Mouse (Mus musculus): ENCODE results near the gene Gm5089. TPM values are rescaled to one million over a fixed set of nuclear protein-coding genes. Genes with fewer than 3 reads are reported as not detected.

Gene Gm5089
- polyA plus RNA-seq, 1 experiment from 2014 or later = 0.23 TPM

- Histone ChIP-seq H3K27ac (ENCODE audit: low read depth, low read length) (peak overlapping the region; percentile 29; the same call in 1 of the 2 replicates), H3K9me3 (ENCODE audit: control insufficient read depth, low read length) (no peaks in the 10 kb centered on the region), H3K4me2 (ENCODE audit: low read depth) (peak overlapping the region; percentile 40), H3K36me3 (ENCODE audit: control insufficient read depth, insufficient read depth, low read length) (no peaks in the 10 kb centered on the region), H3K4me1 (ENCODE audit: control insufficient read depth, insufficient read depth, low read length) (peaks cover 6% of the 10 kb centered on the region), H3K27me3 (ENCODE audit: control insufficient read depth, insufficient read depth, low read length) (peaks cover 62% of the 10 kb centered on the region), H3K4me3 (ENCODE audit: low read depth, low read length) (peak overlapping the region; percentile 13; the same call in 1 of the 2 replicates), H3K9ac (ENCODE audit: low read length) (no peak overlapping the region)
- ATAC-seq (ENCODE audit: insufficient read depth, low FRiP score, low TSS enrichment) (no peak), DNase-seq (ENCODE audit: low spot score) (peak; percentile 57)
- 2% methylated on average over 12 of the region's 12 CpGs for WGBS
Observed at GRCm38 (mm10) chr14:122485635-122486181, 34.8 kb upstream of the Gm5089 start.

DNA sequence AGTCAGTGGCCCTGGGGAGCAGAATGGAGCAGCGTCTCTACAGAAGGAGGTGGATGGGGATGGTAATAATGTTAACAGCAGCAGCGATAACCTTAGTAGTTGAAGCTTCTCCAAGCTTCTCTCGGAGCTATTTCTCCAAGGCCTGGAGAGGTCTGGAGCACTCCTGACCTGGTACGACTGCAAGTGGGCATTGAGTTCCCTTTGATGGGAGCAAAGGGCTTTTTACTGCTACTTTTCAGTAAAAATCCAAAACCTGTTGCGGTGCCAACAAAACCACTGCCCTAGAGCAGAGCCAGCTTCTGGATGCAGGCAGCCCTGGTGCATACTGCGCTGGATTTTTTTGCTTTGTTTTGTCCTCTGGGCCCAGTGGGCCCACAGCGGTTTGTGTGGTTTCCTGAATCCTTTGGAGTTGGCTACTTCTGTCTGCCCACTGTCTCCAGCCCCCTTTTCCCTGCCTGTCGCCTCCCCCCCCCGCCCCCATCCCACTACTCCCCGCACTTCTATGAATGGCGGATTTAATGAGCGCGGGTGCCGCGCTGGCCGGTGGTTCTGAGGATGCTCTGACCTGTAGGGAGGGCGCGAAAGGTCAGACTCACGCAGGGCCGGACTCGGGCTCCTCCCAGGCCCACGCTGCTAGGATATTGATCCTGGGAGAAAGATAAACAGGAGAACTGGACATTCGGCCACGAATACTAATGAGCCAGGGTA lies 34.1 kb upstream of the Gm5089 start:
- Histone ChIP-seq H3K4me1 (ENCODE audit: control insufficient read depth, insufficient read depth, low read length) (peaks cover 6% of the 10 kb centered on the region), H3K4me3 (ENCODE audit: low read depth, low read length) (peak overlapping the region; percentile 13; the same call in 1 of the 2 replicates), H3K4me2 (ENCODE audit: low read depth) (peak overlapping the region; percentile 40), H3K9ac (ENCODE audit: low read length) (peak overlapping the region; percentile 29), H3K27ac (ENCODE audit: low read depth, low read length) (0 out of 2 replicates have a peak overlapping the region, but pooled peaks have one; percentile 39), H3K9me3 (ENCODE audit: control insufficient read depth, low read length) (no peaks in the 10 kb centered on the region), H3K27me3 (ENCODE audit: control insufficient read depth, insufficient read depth, low read length) (peaks cover 63% of the 10 kb centered on the region), H3K36me3 (ENCODE audit: control insufficient read depth, insufficient read depth, low read length) (no peaks in the 10 kb centered on the region)
- WGBS = under 1% methylated on average over 24 of the region's 24 CpGs
- peak; percentile 49 for DNase-seq (ENCODE audit: low spot score)
- ATAC-seq (ENCODE audit: insufficient read depth, low FRiP score, low TSS enrichment) = no peak

- H3K9ac ChIP-seq (ENCODE audit: low read length) = no peak overlapping the region
- H3K36me3 ChIP-seq (ENCODE audit: control insufficient read depth, insufficient read depth, low read length) = no peaks in the 10 kb centered on the region
- H3K27ac ChIP-seq (ENCODE audit: low read depth, low read length) = no peak overlapping the region
- 4% methylated on average over 4 of the region's 4 CpGs for WGBS
- H3K4me3 ChIP-seq (ENCODE audit: low read depth, low read length) = no peak overlapping the region; the same call in 1 of the 2 replicates
- H3K9me3 ChIP-seq (ENCODE audit: control insufficient read depth, low read length) = no peaks in the 10 kb centered on the region
- H3K4me2 ChIP-seq (ENCODE audit: low read depth) = peak overlapping the region; percentile 40
- peaks cover 65% of the 10 kb centered on the region for H3K27me3 ChIP-seq (ENCODE audit: control insufficient read depth, insufficient read depth, low read length)
- peaks cover 6% of the 10 kb centered on the region for H3K4me1 ChIP-seq (ENCODE audit: control insufficient read depth, insufficient read depth, low read length)
- DNase-seq (ENCODE audit: low spot score) = no peak
- ATAC-seq (ENCODE audit: insufficient read depth, low FRiP score, low TSS enrichment) = no peak
Observed at GRCm38 (mm10) chr14:122484458-122484843, 33.5 kb upstream of the Gm5089 start.

DNA sequence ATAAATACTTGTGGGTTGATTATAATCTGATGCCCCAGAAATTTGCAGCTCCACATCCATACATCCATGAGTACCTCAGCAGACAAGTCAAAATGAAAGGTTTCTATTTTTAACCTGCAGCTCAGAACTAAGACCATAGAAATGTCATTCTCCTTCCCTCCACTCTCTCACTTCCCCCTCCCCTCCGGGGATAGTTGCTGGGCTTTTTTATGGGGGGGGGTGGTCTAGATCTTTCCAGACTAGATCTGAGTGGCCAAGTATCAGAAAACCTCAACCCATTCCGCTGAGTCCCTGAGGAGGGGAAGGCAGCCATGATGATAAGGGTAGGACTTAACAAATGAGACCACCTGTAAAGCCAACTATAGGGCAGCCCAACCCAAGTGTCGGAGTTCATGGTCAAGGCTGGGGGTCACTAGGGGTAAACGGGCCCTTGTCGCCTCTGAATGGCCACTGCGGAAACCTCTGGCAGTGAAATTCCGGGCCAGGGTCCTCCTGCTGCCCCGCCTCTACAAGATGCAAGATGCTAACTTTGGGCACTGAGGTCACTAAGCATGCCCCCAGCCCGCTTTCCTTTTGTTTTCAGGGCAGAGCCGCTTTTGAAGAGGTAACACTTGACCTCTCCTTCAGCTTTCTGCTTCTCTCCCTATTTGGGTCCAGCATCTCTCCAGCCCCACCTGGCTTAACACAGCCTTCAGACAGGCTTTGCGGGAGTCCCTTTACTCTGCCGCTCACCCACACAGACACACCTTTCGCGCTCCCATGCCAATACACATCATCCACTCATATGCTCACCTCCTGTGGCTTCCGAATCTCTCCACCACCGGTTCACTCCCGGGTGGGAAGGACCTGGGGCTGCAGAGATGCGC lies 32.9 kb upstream of the Gm5089 start:
- Histone ChIP-seq H3K4me2 (ENCODE audit: low read depth) (peak overlapping the region; percentile 51), H3K4me3 (ENCODE audit: low read depth, low read length) (no peak overlapping the region; the same call in 1 of the 2 replicates), H3K27ac (ENCODE audit: low read depth, low read length) (0 out of 2 replicates have a peak overlapping the region, but pooled peaks have one; percentile 14), H3K36me3 (ENCODE audit: control insufficient read depth, insufficient read depth, low read length) (no peaks in the 10 kb centered on the region), H3K27me3 (ENCODE audit: control insufficient read depth, insufficient read depth, low read length) (peaks cover 65% of the 10 kb centered on the region), H3K9me3 (ENCODE audit: control insufficient read depth, low read length) (no peaks in the 10 kb centered on the region), H3K4me1 (ENCODE audit: control insufficient read depth, insufficient read depth, low read length) (peaks cover 6% of the 10 kb centered on the region), H3K9ac (ENCODE audit: low read length) (no peak overlapping the region)
- 4% methylated on average over 18 of the region's 18 CpGs for WGBS
- ATAC-seq (ENCODE audit: insufficient read depth, low FRiP score, low TSS enrichment) (no peak), DNase-seq (ENCODE audit: low spot score) (peak; percentile 41)

DNA sequence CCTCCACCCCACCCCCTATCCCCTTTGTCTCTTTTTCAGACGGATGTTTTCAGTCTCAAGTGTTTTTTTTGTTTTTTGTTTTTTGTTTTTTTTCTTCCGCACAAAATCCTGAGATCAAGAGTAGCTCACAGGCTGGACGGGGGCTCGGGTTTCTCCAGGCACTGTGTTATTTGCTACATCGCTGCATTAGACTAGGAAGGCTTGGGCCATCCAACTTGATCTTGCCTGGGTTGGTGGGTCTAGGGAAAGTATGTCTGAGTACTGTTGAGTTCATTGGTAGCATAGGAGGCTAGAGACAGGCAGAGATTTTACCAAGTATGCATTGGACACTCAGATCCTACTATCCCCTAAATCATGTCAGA lies 32.1 kb upstream of the Gm5089 start:
- Histone ChIP-seq H3K9ac (ENCODE audit: low read length) (peak overlapping the region; percentile 71), H3K4me1 (ENCODE audit: control insufficient read depth, insufficient read depth, low read length) (peaks cover 6% of the 10 kb centered on the region), H3K4me3 (ENCODE audit: low read depth, low read length) (peak overlapping the region; percentile 33; the same call in 1 of the 2 replicates), H3K27ac (ENCODE audit: low read depth, low read length) (0 out of 2 replicates have a peak overlapping the region, but pooled peaks have one; percentile 34), H3K4me2 (ENCODE audit: low read depth) (peak overlapping the region; percentile 51), H3K36me3 (ENCODE audit: control insufficient read depth, insufficient read depth, low read length) (no peaks in the 10 kb centered on the region), H3K9me3 (ENCODE audit: control insufficient read depth, low read length) (no peaks in the 10 kb centered on the region), H3K27me3 (ENCODE audit: control insufficient read depth, insufficient read depth, low read length) (peaks cover 68% of the 10 kb centered on the region)
- peak; percentile 43 for DNase-seq (ENCODE audit: low spot score)
- WGBS = 3% methylated on average over 5 of the region's 5 CpGs
- no peak for ATAC-seq (ENCODE audit: insufficient read depth, low FRiP score, low TSS enrichment)

DNA sequence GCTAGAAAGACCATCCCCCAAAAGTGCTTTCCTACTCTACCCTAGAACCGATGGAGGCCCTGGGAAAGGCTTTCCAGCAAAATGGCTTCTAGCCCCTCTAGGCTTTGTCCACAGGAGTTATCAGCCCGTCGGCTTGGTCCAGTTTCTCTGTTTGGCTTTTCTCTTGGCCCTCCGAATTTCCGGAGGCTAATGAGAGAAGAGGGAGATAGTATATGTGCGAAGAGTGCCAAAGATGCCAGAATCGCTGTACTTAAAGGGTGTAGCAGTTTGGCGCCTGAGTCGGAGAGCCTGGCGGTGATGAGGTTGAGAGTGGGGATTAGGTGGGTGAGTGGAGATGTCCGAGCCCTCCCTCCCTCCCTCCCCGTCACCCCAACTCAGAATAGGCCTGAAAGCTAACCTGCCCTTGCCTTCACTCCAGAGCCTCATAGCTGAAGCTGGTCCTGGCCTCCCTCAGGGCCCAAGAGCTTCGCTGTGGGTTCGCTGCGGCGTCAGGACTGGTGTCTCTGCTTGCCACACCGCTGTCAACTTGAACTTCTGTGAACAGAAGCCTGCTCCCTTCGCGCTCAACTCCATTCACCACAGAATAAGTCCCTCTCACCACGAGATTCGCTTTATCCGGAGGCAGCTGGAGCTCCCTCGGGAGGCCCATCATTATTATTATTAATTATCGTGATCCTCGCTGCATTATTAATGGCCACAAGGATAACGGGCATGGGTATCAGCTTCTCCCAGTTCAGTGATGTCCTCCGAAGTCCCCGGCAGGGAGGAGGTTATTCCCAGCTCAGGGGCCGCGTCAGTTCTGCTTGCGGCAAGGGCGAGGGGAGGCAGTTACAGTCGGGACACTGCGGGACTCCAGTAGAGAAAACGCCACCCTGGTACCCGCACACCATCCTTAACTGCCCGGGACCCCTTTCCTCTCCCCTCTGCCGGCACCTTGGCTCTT lies 31.4 kb upstream of the Gm5089 start:
- no peaks in the 10 kb centered on the region for H3K9me3 ChIP-seq (ENCODE audit: control insufficient read depth, low read length)
- DNase-seq (ENCODE audit: low spot score) (peak; percentile 73), ATAC-seq (ENCODE audit: insufficient read depth, low FRiP score, low TSS enrichment) (peak; percentile 22)
- peak overlapping the region; percentile 51 for H3K4me2 ChIP-seq (ENCODE audit: low read depth)
- H3K4me3 ChIP-seq (ENCODE audit: low read depth, low read length) = peak overlapping the region; percentile 33
- H3K36me3 ChIP-seq (ENCODE audit: control insufficient read depth, insufficient read depth, low read length) = no peaks in the 10 kb centered on the region
- peaks cover 72% of the 10 kb centered on the region for H3K27me3 ChIP-seq (ENCODE audit: control insufficient read depth, insufficient read depth, low read length)
- 1% methylated on average over 38 of the region's 38 CpGs for WGBS
- H3K4me1 ChIP-seq (ENCODE audit: control insufficient read depth, insufficient read depth, low read length) = peaks cover 10% of the 10 kb centered on the region
- 0 out of 2 replicates have a peak overlapping the region, but pooled peaks have one; percentile 34 for H3K27ac ChIP-seq (ENCODE audit: low read depth, low read length)
- peak overlapping the region; percentile 71 for H3K9ac ChIP-seq (ENCODE audit: low read length)

DNA sequence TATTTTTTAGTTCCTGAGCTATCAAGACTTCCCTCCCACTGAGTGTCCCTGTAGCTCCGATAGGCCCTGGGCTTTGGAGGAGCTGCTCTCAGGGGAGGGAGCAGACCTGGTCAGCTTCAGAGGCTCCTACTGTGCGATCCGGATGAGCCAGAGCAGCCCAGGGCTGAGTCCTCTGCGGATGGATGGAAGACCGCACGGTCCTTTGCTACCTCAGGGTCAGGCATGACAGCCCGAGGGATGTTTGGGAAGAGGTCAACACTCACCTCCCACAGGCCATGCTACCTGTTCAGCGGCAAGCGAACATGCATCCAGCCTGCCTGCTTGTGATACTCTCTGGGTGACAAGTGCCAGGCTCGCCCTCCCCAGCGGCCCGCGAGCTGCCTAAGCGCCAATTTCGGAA lies 30.3 kb upstream of the Gm5089 start:
- WGBS = 5% methylated on average over 15 of the region's 15 CpGs
- peaks cover 12% of the 10 kb centered on the region for H3K4me1 ChIP-seq (ENCODE audit: control insufficient read depth, insufficient read depth, low read length)
- DNase-seq (ENCODE audit: low spot score) (peak; percentile 57), ATAC-seq (ENCODE audit: insufficient read depth, low FRiP score, low TSS enrichment) (no peak)
- peak overlapping the region; percentile 71 for H3K9ac ChIP-seq (ENCODE audit: low read length)
- H3K27ac ChIP-seq (ENCODE audit: low read depth, low read length) = peak overlapping the region; percentile 75
- peaks cover 68% of the 10 kb centered on the region for H3K27me3 ChIP-seq (ENCODE audit: control insufficient read depth, insufficient read depth, low read length)
- no peaks in the 10 kb centered on the region for H3K36me3 ChIP-seq (ENCODE audit: control insufficient read depth, insufficient read depth, low read length)
- H3K4me2 ChIP-seq (ENCODE audit: low read depth) = peak overlapping the region; percentile 51
- peak overlapping the region; percentile 33 for H3K4me3 ChIP-seq (ENCODE audit: low read depth, low read length)
- no peaks in the 10 kb centered on the region for H3K9me3 ChIP-seq (ENCODE audit: control insufficient read depth, low read length)

DNA sequence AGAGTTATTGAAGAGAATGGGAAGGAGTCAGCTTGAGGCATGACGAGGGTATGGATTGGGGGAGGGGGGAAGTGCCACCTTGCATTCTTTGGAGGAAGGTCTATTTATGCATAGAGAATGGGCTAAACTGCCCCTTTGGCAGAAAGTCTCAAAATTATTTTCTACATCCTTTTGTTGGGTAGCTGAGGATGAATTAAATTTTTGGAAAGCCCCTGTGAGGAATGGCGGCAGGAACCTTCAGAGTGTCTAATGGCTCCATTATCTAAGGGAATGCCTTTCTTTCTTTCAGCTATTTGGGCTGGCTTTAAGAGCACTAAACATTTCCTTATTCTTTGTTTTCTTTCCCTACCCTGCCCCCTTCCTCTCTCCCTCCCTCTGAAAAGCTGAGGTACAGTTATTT lies 29.4 kb upstream of the Gm5089 start:
- H3K9ac ChIP-seq (ENCODE audit: low read length) = peak overlapping the region; percentile 71
- ATAC-seq (ENCODE audit: insufficient read depth, low FRiP score, low TSS enrichment) (no peak), DNase-seq (ENCODE audit: low spot score) (peak; percentile 28)
- H3K27me3 ChIP-seq (ENCODE audit: control insufficient read depth, insufficient read depth, low read length) = peaks cover 65% of the 10 kb centered on the region
- no peaks in the 10 kb centered on the region for H3K9me3 ChIP-seq (ENCODE audit: control insufficient read depth, low read length)
- H3K4me2 ChIP-seq (ENCODE audit: low read depth) = peak overlapping the region; percentile 51
- peaks cover 15% of the 10 kb centered on the region for H3K4me1 ChIP-seq (ENCODE audit: control insufficient read depth, insufficient read depth, low read length)
- H3K4me3 ChIP-seq (ENCODE audit: low read depth, low read length) = peak overlapping the region; percentile 33
- no peak overlapping the region for H3K27ac ChIP-seq (ENCODE audit: low read depth, low read length)
- H3K36me3 ChIP-seq (ENCODE audit: control insufficient read depth, insufficient read depth, low read length) = no peaks in the 10 kb centered on the region
- WGBS = 4% methylated on average over 2 of the region's 2 CpGs
